Mouse (Mus musculus): ENCODE measurements at regions not wholly inside any gene's neighbourhood (a gene's known extent, or its start where the extent isn't known, plus 50 kb on each side); places are given as distances from the start of the nearest gene placed in this dataset.
"Not testable (repeated sequence)": the region's sequence is repeated elsewhere in the genome, so short reads cannot be mapped to it uniquely, and the experiment has no call there.

DNA sequence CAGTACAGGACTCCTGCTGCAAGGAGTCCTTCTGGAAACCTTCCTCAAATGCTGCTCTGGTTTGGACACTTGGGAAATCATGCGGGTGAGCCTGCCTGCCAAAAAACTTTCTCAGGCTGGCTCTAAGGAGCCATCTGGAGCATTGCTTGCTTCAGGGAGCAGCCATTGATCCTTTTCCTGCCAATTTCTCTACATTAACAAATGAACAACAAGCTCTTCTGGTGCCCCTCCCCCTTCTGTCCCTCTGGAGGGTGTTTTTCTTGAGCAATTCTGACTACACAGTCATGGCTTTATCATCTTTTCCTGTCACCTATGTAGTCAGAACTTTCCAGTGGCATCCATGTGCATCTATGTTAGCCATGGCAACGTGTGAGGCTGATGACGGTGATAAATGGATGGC lies 84.5 kb downstream of the Fam43a start:
- DNase-seq (ENCODE audit: low spot score): peak; percentile 31

- no peak for DNase-seq (ENCODE audit: low spot score)
These were observed 87.0 kb downstream of the Fam43a start for GRCm38 (mm10) chr16:30686536-30686935.

GRCm38 (mm10) chr16:30687225-30687624 lies 87.7 kb downstream of the Fam43a start:
- DNase-seq (ENCODE audit: low spot score): no peak

DNA sequence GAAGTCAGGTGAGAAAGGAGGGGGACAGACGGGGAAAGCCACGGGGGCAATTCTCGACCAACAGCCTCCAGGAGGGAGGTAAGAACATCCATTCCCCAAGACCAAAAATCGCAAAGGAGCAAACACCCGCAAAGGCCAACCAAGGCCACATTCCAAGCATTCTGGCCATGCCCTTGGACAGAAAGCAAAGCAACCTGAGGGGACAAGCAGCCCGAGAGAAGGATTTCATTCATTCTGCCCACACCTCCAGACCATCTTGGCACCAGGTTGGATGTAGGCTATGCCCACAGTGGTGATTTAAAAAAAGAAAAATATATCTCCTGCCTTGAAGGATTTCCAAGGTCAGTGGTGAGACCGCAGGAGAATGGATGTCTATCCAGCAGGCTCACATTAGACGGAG lies 88.2 kb downstream of the Fam43a start:
- no peak for DNase-seq (ENCODE audit: low spot score)

DNA sequence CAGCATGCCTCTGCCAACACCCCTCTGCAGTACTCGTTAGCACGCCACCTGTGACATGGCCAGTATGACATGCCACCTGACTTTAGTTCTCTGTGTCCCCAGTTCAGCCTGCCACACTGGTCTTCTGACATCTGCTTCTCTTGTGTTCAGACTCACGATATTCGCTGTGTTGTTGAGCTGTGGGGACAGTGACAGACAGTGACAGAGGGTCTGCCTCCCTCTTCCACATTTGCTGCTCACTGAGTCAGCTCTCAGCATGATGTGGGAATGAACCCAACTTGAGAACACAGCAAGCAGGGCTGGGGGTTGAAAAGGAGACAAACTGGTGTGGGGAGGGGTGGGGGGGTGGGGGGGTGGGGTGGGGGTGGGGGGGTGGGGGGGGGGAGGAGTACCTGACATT lies 91.0 kb downstream of the Fam43a start:
- DNase-seq (ENCODE audit: low spot score): no peak

DNA sequence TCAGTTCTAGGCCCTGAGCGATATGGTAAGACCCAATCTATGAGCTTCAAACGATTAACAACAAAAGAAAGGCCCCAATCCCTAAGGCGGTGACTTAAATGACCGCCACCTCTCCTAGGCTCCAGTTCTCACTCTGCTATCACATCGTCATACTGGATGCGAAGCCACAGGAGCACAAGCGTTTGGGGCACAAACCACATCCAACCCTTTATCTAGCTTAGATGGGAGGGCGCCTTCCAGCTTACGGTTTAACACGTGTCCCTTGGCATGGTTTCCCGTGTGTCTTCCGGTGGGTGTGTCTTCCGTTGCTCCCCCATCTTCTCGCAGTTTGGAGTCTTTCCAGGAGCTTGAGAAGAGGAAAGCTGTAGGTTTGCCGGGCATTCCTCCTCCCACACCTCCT lies 92.4 kb downstream of the Fam43a start:
- DNase-seq (ENCODE audit: low spot score): no peak

- no peak for DNase-seq (ENCODE audit: low spot score)
These were observed 93.1 kb downstream of the Fam43a start for GRCm38 (mm10) chr16:30692541-30693141.

DNA sequence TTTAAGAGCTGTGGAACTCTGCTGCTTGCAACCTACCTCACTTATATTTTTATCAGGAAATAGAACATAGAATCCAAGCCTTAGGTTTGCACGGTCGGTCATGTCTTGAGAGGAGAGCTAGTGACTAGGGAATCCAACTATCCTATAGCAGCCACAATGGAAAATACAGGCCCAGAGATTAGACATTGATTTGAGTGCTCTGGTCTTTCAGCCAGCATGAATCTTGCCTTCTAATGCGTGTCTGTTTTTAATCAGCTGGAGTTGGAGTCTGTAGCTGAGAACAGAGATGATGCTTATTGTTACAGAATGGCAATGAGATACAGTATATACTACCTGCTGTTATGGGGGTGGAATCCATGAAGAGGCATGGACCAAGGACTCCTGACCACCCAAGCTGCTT lies 93.7 kb downstream of the Fam43a start:
- no peak for DNase-seq (ENCODE audit: low spot score)

GRCm38 (mm10) chr16:30693839-30694527 lies 94.5 kb downstream of the Fam43a start:
- DNase-seq (ENCODE audit: low spot score): no peak

DNA sequence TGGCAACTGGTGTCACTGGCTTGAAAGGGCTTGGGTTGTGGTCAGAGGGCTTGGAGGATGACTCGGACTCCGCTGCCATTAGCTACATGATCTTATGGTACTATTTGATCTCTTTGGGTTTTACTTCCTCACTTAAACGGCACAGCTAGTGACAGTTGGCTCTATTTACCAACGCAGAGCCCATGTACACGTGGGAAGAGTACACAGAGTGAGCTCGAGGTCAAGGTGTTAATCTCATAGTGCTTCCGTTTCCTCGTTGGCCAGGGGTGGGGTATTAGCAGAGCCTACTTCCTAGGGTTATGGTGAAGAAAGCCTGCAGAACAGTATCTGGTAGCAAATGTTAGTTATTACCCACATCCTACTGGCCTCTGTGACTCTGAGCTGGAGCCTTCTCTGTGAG lies 96.2 kb downstream of the Fam43a start:
- no peak for DNase-seq (ENCODE audit: low spot score)

- no peak for DNase-seq (ENCODE audit: low spot score)
These were observed 97.7 kb downstream of the Fam43a start for GRCm38 (mm10) chr16:30697209-30697608.

- DNase-seq (ENCODE audit: low spot score): no peak
These were observed 98.3 kb downstream of the Fam43a start for GRCm38 (mm10) chr16:30697806-30698205.

DNA sequence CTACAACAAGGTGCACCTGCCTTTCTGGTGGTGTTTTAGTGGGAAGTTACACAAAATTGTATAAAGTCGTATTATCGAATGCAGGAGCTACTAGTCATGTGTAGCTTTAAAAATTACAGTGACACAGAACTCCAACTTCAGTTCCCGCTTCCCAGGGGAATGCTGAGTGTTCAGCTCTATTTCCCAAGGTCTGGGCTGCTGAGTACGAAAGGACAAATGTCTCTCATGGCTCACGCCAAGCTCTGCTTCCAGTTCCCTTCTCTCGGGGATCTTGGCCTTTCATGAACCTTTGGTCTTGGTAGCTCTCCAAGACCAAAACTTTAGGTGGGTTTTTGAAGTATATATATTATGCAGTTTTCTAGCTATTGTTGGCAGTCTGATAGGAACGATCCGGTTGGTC lies 104.3 kb downstream of the Fam43a start:
- no peak for DNase-seq (ENCODE audit: low spot score)

DNA sequence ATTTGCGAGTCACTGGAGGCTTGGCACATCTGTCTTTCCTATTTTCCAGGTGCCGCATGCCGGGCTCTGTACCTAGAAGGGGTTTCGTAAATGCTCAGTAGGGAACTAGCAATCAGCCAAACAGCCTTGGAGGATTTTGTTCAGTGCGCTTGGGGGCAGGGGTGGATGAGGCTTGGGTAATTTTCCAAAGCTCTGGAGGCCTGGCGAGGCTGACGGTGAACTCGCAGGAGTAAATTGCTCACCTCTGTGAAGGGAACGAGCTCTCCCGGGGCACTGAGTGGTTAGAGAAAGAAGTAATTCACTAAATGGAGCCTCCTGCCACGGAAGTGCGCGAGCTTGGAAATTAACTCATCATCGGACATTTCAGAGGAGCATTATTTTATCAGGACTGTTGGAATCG lies 110.0 kb downstream of the Fam43a start:
- DNase-seq (ENCODE audit: low spot score): no peak

DNA sequence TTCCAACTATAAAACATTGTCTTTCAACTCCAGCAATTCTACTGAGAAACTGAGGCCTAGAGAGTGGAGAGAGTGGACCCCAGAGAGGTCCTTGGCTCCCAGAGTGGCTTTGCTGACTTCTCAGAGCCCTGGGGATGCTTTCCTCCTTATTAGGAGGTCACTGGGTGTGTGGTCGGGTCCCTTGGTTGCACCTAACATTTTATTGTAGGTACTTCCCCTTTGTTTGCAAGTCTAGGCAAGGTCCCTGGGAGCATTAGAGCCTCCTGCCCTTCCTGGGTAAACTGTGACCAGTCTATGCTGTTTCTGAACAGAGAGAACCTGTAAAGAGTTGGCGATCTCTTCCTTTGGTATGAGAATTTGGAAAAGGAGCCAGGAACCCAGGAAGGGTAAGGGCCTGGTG lies 110.5 kb downstream of the Fam43a start:
- DNase-seq (ENCODE audit: low spot score): no peak

DNA sequence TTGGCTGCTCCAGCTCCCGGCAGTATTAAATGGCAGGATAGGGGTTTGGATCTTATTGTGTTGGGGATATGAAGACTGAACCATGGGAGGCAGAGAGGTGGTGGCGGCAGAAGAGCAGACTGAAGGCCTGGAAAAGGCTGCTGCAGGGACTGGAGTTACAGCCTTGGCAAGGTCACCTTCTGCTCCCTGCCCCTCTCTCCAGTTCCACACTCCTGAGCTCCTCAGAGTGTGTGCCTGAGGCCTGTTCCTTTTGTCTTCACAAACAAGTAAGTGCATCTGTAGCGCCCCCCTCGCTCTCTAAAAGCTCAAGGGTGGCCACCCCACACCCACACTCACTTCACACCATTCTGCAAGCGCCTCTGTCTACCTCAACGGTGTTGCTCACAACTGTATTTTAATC lies 113.0 kb downstream of the Fam43a start:
- no peak for DNase-seq (ENCODE audit: low spot score)

DNA sequence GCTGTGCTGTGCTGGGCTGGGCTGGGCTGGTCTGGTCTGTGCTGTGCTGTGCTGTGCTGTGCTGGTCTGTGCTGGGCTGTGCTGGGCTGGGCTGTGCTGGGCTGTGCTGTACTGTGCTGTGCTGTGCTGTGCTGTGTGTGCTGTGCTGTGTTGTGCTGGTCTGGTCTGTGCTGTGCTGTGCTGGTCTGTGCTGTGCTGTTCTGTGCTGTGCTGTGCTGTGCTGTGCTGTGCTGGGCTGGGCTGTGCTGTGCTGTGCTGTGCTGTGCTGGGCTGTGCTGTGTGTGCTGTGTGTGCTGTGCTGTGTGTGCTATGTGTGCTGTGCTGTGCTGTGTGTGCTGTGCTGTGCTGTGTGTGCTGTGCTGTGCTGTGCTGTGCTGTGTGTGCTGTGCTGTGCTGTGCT lies 118.1 kb downstream of the Fam43a start:
- not testable (repeated sequence) for DNase-seq (ENCODE audit: low spot score)

- DNase-seq (ENCODE audit: low spot score): no peak
These were observed 121.3 kb downstream of the Fam43a start for GRCm38 (mm10) chr16:30720791-30721190.

DNA sequence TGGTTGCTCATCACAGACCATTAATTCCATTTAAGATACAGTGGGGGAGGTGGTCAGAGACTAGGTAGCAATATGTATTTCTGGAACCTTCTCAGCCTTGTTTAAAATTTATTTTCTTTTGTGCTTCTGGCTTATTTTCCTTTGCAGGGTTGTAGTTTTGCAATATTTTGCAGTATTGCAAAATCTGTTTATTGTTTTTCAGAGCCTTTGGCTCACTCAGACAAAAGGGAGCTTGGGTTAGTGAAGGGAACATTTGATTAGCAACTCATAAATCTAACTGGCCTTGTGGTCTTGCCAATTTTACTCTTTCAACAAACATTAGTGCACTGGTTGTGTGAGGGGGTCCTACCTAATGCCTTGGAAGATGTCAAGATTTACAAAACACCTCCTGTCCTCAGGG lies 121.7 kb downstream of the Fam43a start:
- no peak for DNase-seq (ENCODE audit: low spot score)

DNA sequence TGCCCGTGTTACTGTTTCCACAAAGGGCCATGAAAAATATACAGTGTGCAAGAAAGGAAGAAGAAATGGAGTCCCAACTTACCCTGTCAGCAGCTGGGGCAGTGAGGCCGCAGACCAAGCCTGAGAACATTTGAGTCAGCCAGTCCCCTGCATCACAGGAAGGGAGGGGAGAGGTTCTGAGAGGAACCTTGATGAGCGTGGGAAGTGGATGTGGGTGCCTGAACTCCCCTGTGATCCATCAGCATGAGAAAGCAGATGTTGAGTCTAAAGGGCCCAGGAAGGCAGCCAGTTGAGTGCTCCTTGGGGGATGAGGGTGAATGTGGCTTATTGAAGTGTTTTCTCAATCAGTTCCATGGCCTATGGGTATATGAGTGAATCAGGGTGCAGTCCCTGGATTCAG lies 122.8 kb downstream of the Fam43a start:
- DNase-seq (ENCODE audit: low spot score): no peak

DNA sequence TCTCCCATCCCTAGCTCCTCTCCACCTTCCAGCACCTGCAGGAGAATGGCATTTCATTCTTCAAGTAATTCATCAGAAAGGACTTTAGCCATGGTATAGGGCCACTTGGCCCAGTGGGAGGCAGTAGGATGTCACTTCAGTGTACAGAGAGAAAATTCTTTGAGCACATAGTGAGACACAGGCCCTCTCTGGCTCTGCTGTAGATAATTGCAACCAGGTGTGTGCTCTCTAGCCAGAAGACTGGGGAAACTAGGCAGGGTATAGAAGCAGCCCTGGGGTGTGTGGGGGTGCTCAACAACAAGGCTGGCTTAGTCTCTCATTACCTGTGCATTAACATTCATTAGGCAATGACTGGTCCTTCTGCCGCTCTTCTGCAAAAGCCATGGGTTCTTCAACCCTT lies 125.1 kb downstream of the Fam43a start:
- no peak for DNase-seq (ENCODE audit: low spot score)

DNA sequence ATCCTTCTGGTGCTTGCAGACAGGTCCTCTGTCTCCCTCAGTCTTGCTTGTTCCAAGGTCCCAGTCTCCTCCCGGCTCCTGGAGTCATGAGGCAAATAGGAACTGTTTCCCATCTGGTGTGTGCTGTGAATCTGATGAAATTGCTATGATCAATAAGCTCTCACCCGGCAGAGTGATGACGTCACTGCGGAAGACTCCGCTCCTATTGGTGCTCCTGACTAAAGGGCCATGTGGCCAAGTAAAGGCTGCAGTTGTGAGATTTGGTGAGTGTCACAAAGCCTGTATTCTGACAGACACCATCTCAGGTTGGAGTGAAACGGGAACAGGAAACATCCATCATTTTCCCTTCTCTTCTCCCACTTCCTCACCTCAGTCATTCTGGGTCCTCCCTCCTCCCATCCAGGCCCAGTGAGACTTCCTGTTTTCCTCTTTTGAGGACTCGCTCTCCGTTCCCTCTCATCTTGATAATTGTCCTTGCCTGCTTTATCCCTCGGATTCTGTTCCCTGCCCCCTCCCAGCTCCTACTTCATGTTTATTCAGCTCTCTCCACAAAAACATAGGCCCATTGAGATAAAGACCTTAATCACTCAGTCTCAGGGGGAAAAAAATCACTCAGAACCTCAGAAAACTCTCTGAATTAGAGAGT lies 133.4 kb downstream of the Fam43a start:
- no peak for DNase-seq (ENCODE audit: low spot score)

GRCm38 (mm10) chr16:30733478-30733877 lies 134.0 kb downstream of the Fam43a start:
- no peak for DNase-seq (ENCODE audit: low spot score)

DNA sequence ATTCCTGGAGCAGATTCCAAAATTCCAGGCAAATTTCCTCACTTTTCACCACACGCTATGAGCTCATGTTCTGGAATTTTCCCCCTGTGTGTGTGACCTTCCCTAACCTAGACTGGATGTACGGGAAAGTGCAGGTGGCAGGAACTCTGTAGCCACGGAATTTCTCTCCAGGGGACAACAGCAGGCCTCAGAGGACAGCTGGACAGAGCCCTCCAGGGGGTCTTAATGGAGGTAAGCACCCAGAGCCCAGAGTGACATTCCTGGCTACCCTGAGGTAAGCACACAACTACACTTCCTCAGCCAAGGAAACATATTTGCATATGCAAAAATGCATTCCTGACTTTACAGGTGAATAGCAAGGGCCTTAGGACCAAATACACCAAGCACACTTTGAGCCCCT lies 135.8 kb downstream of the Fam43a start:
- DNase-seq (ENCODE audit: low spot score): no peak

Data from layer of hippocampus, adult 9-10 months (tissue).